8 mouse cellular contexts compared by ENCODE assay signal in the genomic region with DNA sequence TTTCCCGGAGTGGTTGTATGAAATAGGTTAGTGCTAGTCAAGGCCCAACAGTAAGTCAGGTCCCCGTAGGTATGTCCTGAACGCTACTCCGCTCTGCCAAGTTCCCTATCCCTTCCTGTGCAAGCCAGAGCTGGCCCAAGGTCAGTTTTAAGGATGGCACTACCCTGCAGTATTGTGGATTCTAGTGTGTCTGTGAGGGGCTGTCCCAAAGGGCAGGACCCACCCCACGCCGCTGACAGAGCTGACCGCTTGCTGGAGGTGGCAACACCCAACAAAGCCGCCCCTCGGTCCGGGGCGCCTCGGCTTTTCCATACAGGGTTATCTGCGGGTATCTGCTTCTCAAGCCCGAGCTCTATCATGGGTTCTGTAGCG. TPM values are rescaled to one million over a fixed set of nuclear protein-coding genes. Genes with fewer than 3 reads are reported as not detected.
DNase-seq lines count a peak whose midpoint lies in the region; ATAC-seq and TF ChIP-seq lines count a peak whose summit lies in the region.

No protein-coding gene starts in this region.

- H3K27me3 ChIP-seq in kidney, adult 2 months (replicated peaks; ENCODE audit: control insufficient read depth, insufficient read depth, low read length), result no peaks in the 10 kb centered on the region
- no peaks in the 10 kb centered on the region for H3K27me3 ChIP-seq in hindbrain, postnatal 0 days (ENCODE audit: insufficient read depth, low read length)
- no peaks in the 10 kb centered on the region for H3K27me3 ChIP-seq in midbrain, embryonic 16.5 days (ENCODE audit: control insufficient read depth, insufficient read depth, low read depth, low read length)

- no peak for DNase-seq in kidney, adult 2 months
- DNase-seq in kidney, adult 8-10 months, result no peak
- no peak for DNase-seq in hindbrain, postnatal 0 days (ENCODE audit: low spot score)
- DNase-seq in urinary bladder, adult 2 months (ENCODE audit: low spot score), result no peak
- no peak for DNase-seq in left cerebral cortex, adult 18-20 months (ENCODE audit: low spot score in 2 of 2)
- DNase-seq in MN1 (ENCODE audit: low spot score), result no peak

- H3K9ac ChIP-seq in hindbrain, postnatal 0 days (replicated peaks; ENCODE audit: low read length), result peak overlapping the region; percentile 91
- peak overlapping the region; percentile 92 for H3K9ac ChIP-seq in midbrain, embryonic 16.5 days (ENCODE audit: low read depth, low read length)

- no peaks in the 10 kb centered on the region for H3K36me3 ChIP-seq in kidney, adult 2 months (ENCODE audit: control insufficient read depth, insufficient read depth, low read length)
- H3K36me3 ChIP-seq in hindbrain, postnatal 0 days (ENCODE audit: insufficient read depth, low read length), result 0 out of 2 replicates have a peak, but pooled peaks cover 2% of the 10 kb centered on the region
- H3K36me3 ChIP-seq in midbrain, embryonic 16.5 days (ENCODE audit: control insufficient read depth, insufficient read depth, low read length), result no peaks in the 10 kb centered on the region

- no peak for TF ChIP-seq POLR2A in kidney, adult 2 months (IDR thresholded peaks at IDR 0.05; ENCODE audit: low read depth, low read length)
- TF ChIP-seq POLR2A in bone marrow macrophage, adult 2 months (IDR thresholded peaks at IDR 0.05; ENCODE audit: borderline replicate concordance, low read depth, low read length), result no peak

- no peaks in the 10 kb centered on the region for H3K9me3 ChIP-seq in hindbrain, postnatal 0 days (ENCODE audit: low read length)
- no peaks in the 10 kb centered on the region for H3K9me3 ChIP-seq in midbrain, embryonic 16.5 days (replicated peaks; ENCODE audit: control insufficient read depth, low read length, poor library complexity, severe bottlenecking)

- TF ChIP-seq CTCF in kidney, adult 2 months (conservative IDR thresholded peaks at IDR 0.05; ENCODE audit: insufficient read depth, insufficient read length, low read depth, low read length), result no peak
- TF ChIP-seq CTCF in bone marrow macrophage, adult 2 months (IDR thresholded peaks at IDR 0.05; ENCODE audit: low read depth, low read length), result no peak
- no peak for TF ChIP-seq CTCF in hindbrain, postnatal 0 days (IDR thresholded peaks at IDR 0.05; ENCODE audit: low read depth)

- H3K4me1 ChIP-seq in kidney, adult 2 months (ENCODE audit: control insufficient read depth, insufficient read depth, low read length), result peaks cover 6% of the 10 kb centered on the region; the same call in 1 of the 2 replicates
- peaks cover 23% of the 10 kb centered on the region for H3K4me1 ChIP-seq in bone marrow macrophage, adult 2 months (ENCODE audit: control insufficient read depth, insufficient read depth, low read length)
- peaks cover 8% of the 10 kb centered on the region for H3K4me1 ChIP-seq in hindbrain, postnatal 0 days (ENCODE audit: insufficient read depth, low read length)
- H3K4me1 ChIP-seq in midbrain, embryonic 16.5 days (ENCODE audit: control insufficient read depth, insufficient read depth, low read length), result peaks cover 35% of the 10 kb centered on the region

- WGBS in kidney, adult 2 months, result under 1% methylated on average over 15 of the region's 15 CpGs
- WGBS in hindbrain, postnatal 0 days, result 3% methylated on average over 15 of the region's 15 CpGs
- WGBS in midbrain, embryonic 16.5 days, result 2% methylated on average over 15 of the region's 15 CpGs

- ATAC-seq in hindbrain, postnatal 0 days, result peak; percentile 62
- peak; percentile 67; the same call in 1 of the 2 replicates for ATAC-seq in midbrain, embryonic 16.5 days

- peak overlapping the region; percentile 65 for H3K4me3 ChIP-seq in kidney, adult 2 months (ENCODE audit: insufficient read depth, low read depth, low read length)
- H3K4me3 ChIP-seq in bone marrow macrophage, adult 2 months (ENCODE audit: insufficient read depth, low read length), result peak overlapping the region; percentile 79
- peak overlapping the region; percentile 82 for H3K4me3 ChIP-seq in hindbrain, postnatal 0 days (ENCODE audit: low read length)
- H3K4me3 ChIP-seq in midbrain, embryonic 16.5 days (ENCODE audit: low read depth, low read length), result peak overlapping the region; percentile 64

- peak overlapping the region; percentile 70 for H3K4me2 ChIP-seq in hindbrain, postnatal 0 days (ENCODE audit: low read depth, low read length)
- H3K4me2 ChIP-seq in midbrain, embryonic 16.5 days (ENCODE audit: low read length), result peak overlapping the region; percentile 93

- peak overlapping the region; percentile 88 for H3K27ac ChIP-seq in kidney, adult 2 months (ENCODE audit: insufficient read depth, low read depth, low read length)
- peak overlapping the region; percentile 87 for H3K27ac ChIP-seq in bone marrow macrophage, adult 2 months (ENCODE audit: insufficient read depth, low read depth, low read length)
- H3K27ac ChIP-seq in hindbrain, postnatal 0 days, result peak overlapping the region; percentile 99
- H3K27ac ChIP-seq in midbrain, embryonic 16.5 days (ENCODE audit: low read length), result peak overlapping the region; percentile 100

RNA-seq across cellular contexts. Expression of a gene that starts 0.4 kb away (rescaled TPM):
- 71.8 and 90.6 TPM in 2 replicates for polyA plus RNA-seq in kidney, adult 2 months (2012; rRNA removed)
- 452 and 507 TPM in 2 replicates for polyA plus RNA-seq in bone marrow macrophage, adult 2 months (2012; ENCODE audit: insufficient read depth, insufficient read length, missing spikeins)
- 559 and 659 TPM in 2 replicates for total RNA-seq in hindbrain, postnatal 0 days (2014; rRNA removed)
- 935 and 978 TPM in 2 replicates for polyA plus RNA-seq in hindbrain, postnatal 0 days (2015; fragmentation: Nextera tagmentation; extraction: Ambion mirVana)
- 878 and 976 TPM in 2 replicates for polyA plus RNA-seq in midbrain, embryonic 16.5 days (2015; fragmentation: Nextera tagmentation; extraction: Ambion mirVana)
- polyA plus RNA-seq in urinary bladder, adult 2 months (2012; rRNA removed), result 211 and 229 TPM in 2 replicates
- 1,000 to 10,000 TPM; 1,087 to 1,156 TPM for total RNA-seq in left cerebral cortex, adult 18-20 months (2021)
